Mouse (Mus musculus) MEL (cell line): ENCODE results near the gene Rhoq. TPM values are rescaled to one million over a fixed set of nuclear protein-coding genes. Genes with fewer than 3 reads are reported as not detected.

Source experiments
- DNase-seq: peaks from one replicate; pipeline ENCODE4 v3.0.0; 2011; ENCODE audit warnings: low read depth, low spot score
- H3K27ac ChIP-seq: 2 replicates; pipeline ENCODE4 v1.5.1; 2012; ENCODE audit warnings: low read depth, mild to moderate bottlenecking, control low read depth, low read length, moderate library complexity; ENCODE audit not compliant: control insufficient read depth
- H3K27me3 ChIP-seq, 2 experiments: fragments of 150-350 bp in 1 of 2; sonication (generic) in 1 of 2; 2 replicates each; pipeline ENCODE4 v1.6.1; 2012; ENCODE audit warnings: low read length in 2 of 2, mild to moderate bottlenecking in 2 of 2, improper control_type of control experiment in 1 of 2, moderate library complexity in 1 of 2; ENCODE audit not compliant: insufficient read depth in 2 of 2, control insufficient read depth in 1 of 2
- H3K36me3 ChIP-seq, 2 experiments: 2 replicates each; pipeline ENCODE4 v1.6.1; 2012 to 2014; ENCODE audit warnings: low read length in 2 of 2, improper control_type of control experiment in 1 of 2, inconsistent platforms in 1 of 2, mild to moderate bottlenecking in 1 of 2; ENCODE audit not compliant: insufficient read depth in 2 of 2, control insufficient read depth in 1 of 2
- H3K4me1 ChIP-seq, 2 experiments: fragments of 150-350 bp in 1 of 2; sonication (generic) in 1 of 2; 2 replicates each; pipeline ENCODE4 v1.6.1; 2012; ENCODE audit warnings: low read length in 2 of 2, improper control_type of control experiment in 1 of 2, mild to moderate bottlenecking in 1 of 2; ENCODE audit not compliant: insufficient read depth in 2 of 2, control insufficient read depth in 1 of 2
- H3K4me3 ChIP-seq, 2 experiments: fragments of 150-350 bp in 1 of 2; sonication (generic) in 1 of 2; 2 replicates each; pipeline ENCODE4 v1.5.1; 2012; ENCODE audit warnings: low read depth in 2 of 2, low read length in 2 of 2, mild to moderate bottlenecking in 2 of 2, moderate library complexity in 2 of 2, control low read depth in 1 of 2, improper control_type of control experiment in 1 of 2; ENCODE audit not compliant: control insufficient read depth in 1 of 2, insufficient read depth in 1 of 2
- H3K79me2 ChIP-seq: 2 replicates; pipeline ENCODE4 v1.6.1; 2012; ENCODE audit warnings: mild to moderate bottlenecking, low read length, moderate library complexity; ENCODE audit not compliant: control insufficient read depth, poor library complexity, insufficient read depth
- H3K9ac ChIP-seq: 2 replicates; pipeline ENCODE4 v1.6.1; 2012; ENCODE audit warnings: low read depth, mild to moderate bottlenecking, control low read depth, low read length, moderate library complexity; ENCODE audit not compliant: control insufficient read depth, poor library complexity, severe bottlenecking
- H3K9me3 ChIP-seq: fragments of 150-350 bp; sonication (generic); replicated peaks from 2 replicates; pipeline ENCODE4 v1.6.1; 2012; ENCODE audit warnings: mild to moderate bottlenecking, low read length, improper control_type of control experiment, moderate library complexity; ENCODE audit not compliant: insufficient read depth
- CHD1 ChIP-seq: IDR thresholded peaks from 2 replicates; pipeline ENCODE4 v1.6.1; 2012; ENCODE audit warnings: low read depth, mild to moderate bottlenecking, inconsistent platforms, low read length, improper control_type of control experiment
- CTCF ChIP-seq, 3 experiments: IDR thresholded peaks in 2 of 3; conservative IDR thresholded peaks in 1 of 3; 2 replicates each; pipeline ENCODE4 v1.5.1; 2011 to 2012; ENCODE audit warnings: low read length in 3 of 3, low read depth in 2 of 3, mild to moderate bottlenecking in 2 of 3, improper control_type of control experiment in 1 of 3, inconsistent platforms in 1 of 3, mixed read lengths in 1 of 3, moderate library complexity in 1 of 3; ENCODE audit not compliant: control insufficient read depth in 1 of 3, insufficient read depth in 1 of 3, poor library complexity in 1 of 3, severe bottlenecking in 1 of 3
- E2F4 ChIP-seq: IDR thresholded peaks from 2 replicates; pipeline ENCODE4 v1.6.1; 2011; ENCODE audit warnings: low read depth, low read length, improper control_type of control experiment, borderline replicate concordance
- EP300 ChIP-seq, 2 experiments: IDR thresholded peaks; 2 replicates each; pipeline ENCODE4 v1.6.1; 2011; ENCODE audit warnings: improper control_type of control experiment in 2 of 2, low read length in 2 of 2, low read depth in 1 of 2, mild to moderate bottlenecking in 1 of 2
- HCFC1 ChIP-seq: IDR thresholded peaks from 2 replicates; pipeline ENCODE4 v1.6.1; 2012; ENCODE audit warnings: low read depth, mild to moderate bottlenecking, inconsistent platforms, low read length, improper control_type of control experiment, moderate library complexity
- JUND ChIP-seq: IDR thresholded peaks from 2 replicates; pipeline ENCODE4 v1.6.1; 2011; ENCODE audit warnings: low read depth, mild to moderate bottlenecking, improper control_type of control experiment, low read length
- KAT2A ChIP-seq: conservative IDR thresholded peaks from 2 replicates; pipeline ENCODE4 v1.6.1; 2012; ENCODE audit warnings: low read depth, low read length, improper control_type of control experiment, inconsistent platforms
- MAFK ChIP-seq: IDR thresholded peaks from 2 replicates; pipeline ENCODE4 v1.6.1; 2011; ENCODE audit warnings: low read depth, mild to moderate bottlenecking, low read length, improper control_type of control experiment, borderline replicate concordance
- MAX ChIP-seq: IDR thresholded peaks from 2 replicates; pipeline ENCODE4 v1.6.1; 2011; ENCODE audit warnings: low read length, improper control_type of control experiment
- MAZ ChIP-seq: IDR thresholded peaks from 2 replicates; pipeline ENCODE4 v1.6.1; 2012; ENCODE audit warnings: low read depth, mild to moderate bottlenecking, inconsistent platforms, low read length, improper control_type of control experiment
- MEF2A ChIP-seq: IDR thresholded peaks from 2 replicates; pipeline ENCODE4 v1.6.1; 2014; ENCODE audit warnings: low read depth, mild to moderate bottlenecking, inconsistent platforms, low read length, improper control_type of control experiment; ENCODE audit not compliant: poor library complexity, insufficient replicate concordance, severe bottlenecking; ENCODE audit errors: extremely low read depth
- MXI1 ChIP-seq: IDR thresholded peaks from 2 replicates; pipeline ENCODE4 v1.6.1; 2011; ENCODE audit warnings: mild to moderate bottlenecking, low read depth, low read length, improper control_type of control experiment
- NELFE ChIP-seq: IDR thresholded peaks from 2 replicates; pipeline ENCODE4 v1.6.1; 2011; ENCODE audit warnings: low read depth, low read length, improper control_type of control experiment
- POLR2A ChIP-seq, 2 experiments: IDR thresholded peaks; 2 replicates each; pipeline ENCODE4 v1.6.1; 2011 to 2012; ENCODE audit warnings: low read length in 2 of 2, mild to moderate bottlenecking in 2 of 2, control low read depth in 1 of 2, improper control_type of control experiment in 1 of 2, low read depth in 1 of 2, moderate library complexity in 1 of 2; ENCODE audit not compliant: control insufficient read depth in 1 of 2, insufficient read depth in 1 of 2, poor library complexity in 1 of 2
- POLR2AphosphoS2 ChIP-seq: IDR thresholded peaks from 2 replicates; pipeline ENCODE4 v1.6.1; 2011; ENCODE audit warnings: low read length, improper control_type of control experiment
- POLR2AphosphoS5 ChIP-seq: IDR thresholded peaks from 2 replicates; pipeline ENCODE4 v1.6.1; 2012; ENCODE audit warnings: low read depth, borderline replicate concordance, mild to moderate bottlenecking, inconsistent platforms, low read length, moderate library complexity, mixed read lengths
- RCOR1 ChIP-seq: IDR thresholded peaks from 2 replicates; pipeline ENCODE4 v1.6.1; 2012; ENCODE audit warnings: low read depth, mild to moderate bottlenecking, inconsistent platforms, low read length, improper control_type of control experiment
- SIN3A ChIP-seq: IDR thresholded peaks from 2 replicates; pipeline ENCODE4 v1.6.1; 2012; ENCODE audit warnings: low read length, improper control_type of control experiment, inconsistent platforms
- SMC3 ChIP-seq: IDR thresholded peaks from 2 replicates; pipeline ENCODE4 v1.6.1; 2011; ENCODE audit warnings: low read depth, low read length, improper control_type of control experiment
- TAL1 ChIP-seq: IDR thresholded peaks from 2 replicates; pipeline ENCODE4 v1.6.1; 2012; ENCODE audit warnings: mild to moderate bottlenecking, inconsistent platforms, low read length, moderate library complexity, mixed read lengths
- UBTF ChIP-seq: IDR thresholded peaks from 2 replicates; pipeline ENCODE4 v1.6.1; 2012; ENCODE audit warnings: low read depth, mild to moderate bottlenecking, inconsistent platforms, low read length, improper control_type of control experiment, moderate library complexity, borderline replicate concordance; ENCODE audit not compliant: insufficient read depth
- USF2 ChIP-seq, 2 experiments: IDR thresholded peaks; 2 replicates each; pipeline ENCODE4 v1.6.1; 2011 to 2012; ENCODE audit warnings: improper control_type of control experiment in 2 of 2, low read length in 2 of 2, borderline replicate concordance in 1 of 2, inconsistent platforms in 1 of 2, low read depth in 1 of 2, mild to moderate bottlenecking in 1 of 2; ENCODE audit not compliant: insufficient read depth in 1 of 2
- ZC3H11A ChIP-seq: IDR thresholded peaks from 2 replicates; pipeline ENCODE4 v1.6.1; 2012; ENCODE audit warnings: low read depth, mild to moderate bottlenecking, inconsistent platforms, low read length, improper control_type of control experiment
- ZMIZ1 ChIP-seq: IDR thresholded peaks from 2 replicates; pipeline ENCODE4 v1.6.1; 2012; ENCODE audit warnings: low read depth, mild to moderate bottlenecking, inconsistent platforms, low read length, improper control_type of control experiment, moderate library complexity
- ZNF384 ChIP-seq: IDR thresholded peaks from 2 replicates; pipeline ENCODE4 v1.6.1; 2012; ENCODE audit warnings: low read depth, mild to moderate bottlenecking, inconsistent platforms, low read length, improper control_type of control experiment
- polyA plus RNA-seq, 2 experiments: library from polyadenylated mRNA; stranded (reverse) in 1 of 2; unstranded in 1 of 2; fragments of >175 nt in 1 of 2; fragments of >200 nt in 1 of 2; gene quantifications; 2 replicates each; pipeline versions ENCODE4 v1.2.1 to v1.2.4; 2012; ENCODE audit warnings: low replicate concordance in 2 of 2, low read depth in 1 of 2; ENCODE audit not compliant: insufficient read length in 2 of 2, insufficient read depth in 1 of 2, missing spikeins in 1 of 2
- total RNA-seq: library from RNA; depleted of rRNA; stranded (reverse); fragments of 300-350 nt; gene quantifications from 2 replicates; pipeline ENCODE4 v1.2.3, GENCODE M21; 2012

Rhoq gene
- total and polyA plus RNA-seq, 3 experiments: 3.1 to 34.9 (median 9.4) TPM

DNA sequence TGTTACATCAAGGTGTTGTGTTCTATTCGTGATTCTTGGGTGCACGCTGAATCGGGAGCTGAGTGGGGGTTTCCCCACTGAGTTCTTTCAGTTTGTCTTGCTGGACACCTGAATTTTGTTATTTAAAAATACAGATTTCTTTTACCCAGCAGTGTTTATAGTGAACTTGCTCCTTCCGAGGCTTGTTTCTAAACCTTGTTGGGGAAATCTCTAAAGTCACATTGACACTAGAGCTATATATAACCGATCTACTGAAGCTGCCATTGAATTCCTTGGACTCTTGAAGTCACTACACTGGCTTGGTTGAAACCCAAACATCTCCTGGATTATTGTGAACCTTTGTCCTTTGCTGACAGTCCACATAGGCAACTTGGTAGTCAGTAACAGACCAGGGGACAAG is 5.6 kb upstream of the Rhoq start:
- no peaks in the 10 kb centered on the region for H3K27me3 ChIP-seq
- H3K36me3 ChIP-seq: peaks cover 0 to 3% of the 10 kb centered on the region in 2 experiments; a peak in 1 of 4 replicates
- H3K4me3 ChIP-seq: no peak overlapping the region
- 0 out of 4 replicates have a peak, but pooled peaks cover 0 to 4% of the 10 kb centered on the region in 2 experiments for H3K4me1 ChIP-seq
- no peak overlapping the region for H3K9ac ChIP-seq
- H3K9me3 ChIP-seq: no peaks in the 10 kb centered on the region
- DNase-seq: no peak
- no peak overlapping the region for H3K27ac ChIP-seq
- TF ChIP-seq SIN3A (no peak), UBTF (no peak), HCFC1 (no peak), POLR2AphosphoS5 (no peak), USF2 (IDR thresholded peaks at IDR 0.05; ENCODE audit: borderline replicate concordance in 1 of 2, insufficient read depth in 1 of 2, low read depth in 1 of 2, low read length in 2 of 2) (no peak), ZC3H11A (no peak), POLR2AphosphoS2 (no peak), ZNF384 (no peak), RCOR1 (no peak), TAL1 (no peak), SMC3 (no peak), POLR2A (IDR thresholded peaks at IDR 0.05; ENCODE audit: control insufficient read depth in 1 of 2, insufficient read depth in 1 of 2, low read depth in 1 of 2, low read length in 2 of 2, poor library complexity in 1 of 2) (no peak), MEF2A (no peak), NELFE (no peak), CHD1 (no peak), CTCF (IDR thresholded peaks at IDR 0.05 in 2 of 3, conservative IDR thresholded peaks at IDR 0.05 in 1 of 3; ENCODE audit: control insufficient read depth in 1 of 3, insufficient read depth in 1 of 3, low read depth in 2 of 3, low read length in 3 of 3, poor library complexity in 1 of 3, severe bottlenecking in 1 of 3) (no peak), MXI1 (no peak), EP300 (IDR thresholded peaks at IDR 0.05; ENCODE audit: low read depth in 1 of 2, low read length in 2 of 2) (no peak)
- no peaks in the 10 kb centered on the region for H3K79me2 ChIP-seq

DNA sequence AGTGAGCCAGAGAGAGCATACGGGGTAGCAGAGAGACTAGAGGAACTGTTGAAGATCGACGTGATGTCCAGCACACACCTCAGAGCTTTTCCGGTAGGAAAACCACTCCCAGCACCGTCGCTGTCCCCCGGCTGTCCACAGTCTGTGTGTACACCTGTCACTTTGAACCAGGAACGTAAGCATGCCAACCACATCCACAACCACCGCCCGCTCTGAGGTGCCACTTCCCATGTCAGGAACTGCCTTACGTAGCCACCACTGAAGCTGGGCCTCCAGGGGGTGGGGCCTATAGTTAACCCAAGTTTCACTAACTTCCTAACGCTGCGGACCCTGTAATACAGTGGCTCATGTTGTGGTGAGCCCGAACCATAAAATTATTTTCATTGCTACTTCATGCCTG is 4.9 kb upstream of the Rhoq start:
- Histone ChIP-seq H3K9ac (no peak overlapping the region), H3K9me3 (no peaks in the 10 kb centered on the region), H3K79me2 (peaks cover 1% of the 10 kb centered on the region; the same call in 1 of the 2 replicates), H3K27me3 (no peaks in the 10 kb centered on the region), H3K36me3 (peaks cover 0 to 3% of the 10 kb centered on the region in 2 experiments; a peak in 1 of 4 replicates), H3K4me1 (0 out of 4 replicates have a peak, but pooled peaks cover 0 to 4% of the 10 kb centered on the region in 2 experiments), H3K4me3 (no peak overlapping the region), H3K27ac (no peak overlapping the region)
- TF ChIP-seq MAZ (no peak), ZMIZ1 (no peak), UBTF (no peak), HCFC1 (no peak), MAX (no peak), POLR2AphosphoS5 (no peak), USF2 (IDR thresholded peaks at IDR 0.05; ENCODE audit: borderline replicate concordance in 1 of 2, insufficient read depth in 1 of 2, low read depth in 1 of 2, low read length in 2 of 2) (no peak), EP300 (IDR thresholded peaks at IDR 0.05; ENCODE audit: low read depth in 1 of 2, low read length in 2 of 2) (no peak), ZC3H11A (no peak), KAT2A (no peak), E2F4 (no peak), JUND (no peak), MXI1 (no peak), MAFK (no peak)
- DNase-seq: no peak
